Mouse (Mus musculus): ENCODE results near the gene Hoxa9. TPM values are rescaled to one million over a fixed set of nuclear protein-coding genes. Genes with fewer than 3 reads are reported as not detected.
A peak's percentile ranks its signal among the peaks of the same experiment; 100 is the strongest.

Gene Hoxa9
- polyA plus RNA-seq, 1 experiment from 2014 or later = not detected

- Histone ChIP-seq H3K27ac (no peak overlapping the region), H3K4me3 (no peak overlapping the region), H3K4me1 (peaks cover 12% of the 10 kb centered on the region), H3K4me2 (no peak overlapping the region), H3K27me3 (peaks cover 100% of the 10 kb centered on the region), H3K36me3 (ENCODE audit: poor library complexity, severe bottlenecking) (no peaks in the 10 kb centered on the region), H3K9ac (no peak overlapping the region), H3K9me3 (replicated peaks) (no peaks in the 10 kb centered on the region)
- 8% methylated on average over 3 of the region's 3 CpGs for WGBS
- ATAC-seq = no peak
Measured at GRCm38 (mm10) chr6:52215070-52215469, 15.8 kb downstream of the Hoxa9 start.

- no peaks in the 10 kb centered on the region for H3K9me3 ChIP-seq (replicated peaks)
- no peak for ATAC-seq
- H3K9ac ChIP-seq = no peak overlapping the region
- no peak overlapping the region for H3K27ac ChIP-seq
- WGBS = 7% methylated on average over 5 of the region's 5 CpGs
- peaks cover 100% of the 10 kb centered on the region for H3K27me3 ChIP-seq
- H3K36me3 ChIP-seq (ENCODE audit: poor library complexity, severe bottlenecking) = no peaks in the 10 kb centered on the region
- H3K4me1 ChIP-seq = peaks cover 12% of the 10 kb centered on the region
- no peak overlapping the region for H3K4me2 ChIP-seq
- no peak overlapping the region for H3K4me3 ChIP-seq
Measured at GRCm38 (mm10) chr6:52214271-52214670, 16.6 kb downstream of the Hoxa9 start.

GRCm38 (mm10) chr6:52213119-52213986, 17.5 kb downstream of the Hoxa9 start, which contains the start of the genes Hoxa3 and Gm28308:
Gene Hoxa3 (minus strand): TSS chr6:52213336.
Gene Gm28308 (minus strand): TSS chr6:52213339.
- Histone ChIP-seq H3K4me1 (peaks cover 17% of the 10 kb centered on the region), H3K36me3 (ENCODE audit: poor library complexity, severe bottlenecking) (no peaks in the 10 kb centered on the region), H3K9me3 (replicated peaks) (no peaks in the 10 kb centered on the region), H3K4me3 (no peak within 1 kb of the TSS), H3K27me3 (peaks cover 100% of the 10 kb centered on the region), H3K4me2 (no peak within 1 kb of the TSS), H3K27ac (no peak within 1 kb of the TSS), H3K9ac (no peak within 1 kb of the TSS)
- ATAC-seq = no peak
- 2% methylated on average over 38 of the region's 38 CpGs for WGBS

- Histone ChIP-seq H3K4me3 (no peak overlapping the region), H3K4me1 (peaks cover 17% of the 10 kb centered on the region), H3K9me3 (replicated peaks) (no peaks in the 10 kb centered on the region), H3K4me2 (no peak overlapping the region), H3K27ac (no peak overlapping the region), H3K9ac (no peak overlapping the region), H3K27me3 (peaks cover 100% of the 10 kb centered on the region), H3K36me3 (ENCODE audit: poor library complexity, severe bottlenecking) (no peaks in the 10 kb centered on the region)
- WGBS = under 1% methylated on average over 22 of the region's 22 CpGs
- ATAC-seq = no peak
Measured at GRCm38 (mm10) chr6:52212556-52213118, 18.3 kb downstream of the Hoxa9 start.

- 4% methylated on average over 13 of the region's 13 CpGs for WGBS
Measured at GRCm38 (mm10) chr6:52211961-52212360, 18.9 kb downstream of the Hoxa9 start.

GRCm38 (mm10) chr6:52211170-52211935, 19.5 kb downstream of the Hoxa9 start:
- Histone ChIP-seq H3K4me1 (0 out of 2 replicates have a peak, but pooled peaks cover 8% of the 10 kb centered on the region), H3K36me3 (ENCODE audit: poor library complexity, severe bottlenecking) (no peaks in the 10 kb centered on the region), H3K9me3 (replicated peaks) (no peaks in the 10 kb centered on the region), H3K27ac (no peak overlapping the region), H3K4me2 (no peak overlapping the region), H3K9ac (no peak overlapping the region), H3K27me3 (peaks cover 100% of the 10 kb centered on the region), H3K4me3 (no peak overlapping the region)
- ATAC-seq = peak; percentile 48
- WGBS = 1% methylated on average over 37 of the region's 37 CpGs

More at GRCm38 (mm10) chr6:52211961-52212360, 18.9 kb downstream of the Hoxa9 start:
- ATAC-seq = no peak
- Histone ChIP-seq H3K27me3 (peaks cover 100% of the 10 kb centered on the region), H3K36me3 (ENCODE audit: poor library complexity, severe bottlenecking) (no peaks in the 10 kb centered on the region), H3K4me2 (no peak overlapping the region), H3K4me1 (peaks cover 10% of the 10 kb centered on the region), H3K9ac (no peak overlapping the region), H3K27ac (no peak overlapping the region), H3K4me3 (no peak overlapping the region), H3K9me3 (replicated peaks) (no peaks in the 10 kb centered on the region)

- Histone ChIP-seq H3K9ac (no peak overlapping the region), H3K4me2 (no peak overlapping the region), H3K27me3 (peaks cover 100% of the 10 kb centered on the region), H3K27ac (no peak overlapping the region), H3K36me3 (ENCODE audit: poor library complexity, severe bottlenecking) (no peaks in the 10 kb centered on the region), H3K4me1 (0 out of 2 replicates have a peak, but pooled peaks cover 8% of the 10 kb centered on the region), H3K9me3 (replicated peaks) (no peaks in the 10 kb centered on the region), H3K4me3 (no peak overlapping the region)
- no peak for ATAC-seq
- WGBS = 5% methylated on average over 12 of the region's 12 CpGs
Measured at GRCm38 (mm10) chr6:52209685-52210046, 21.2 kb downstream of the Hoxa9 start.

GRCm38 (mm10) chr6:52208868-52209684, 21.8 kb downstream of the Hoxa9 start:
- ATAC-seq = no peak
- H3K27me3 ChIP-seq = peaks cover 100% of the 10 kb centered on the region
- no peak overlapping the region for H3K9ac ChIP-seq
- H3K4me1 ChIP-seq = peaks cover 13% of the 10 kb centered on the region
- no peaks in the 10 kb centered on the region for H3K36me3 ChIP-seq (ENCODE audit: poor library complexity, severe bottlenecking)
- no peak overlapping the region for H3K4me3 ChIP-seq
- no peaks in the 10 kb centered on the region for H3K9me3 ChIP-seq (replicated peaks)
- whole genome bisulfite sequencing = 3% methylated on average over 18 of the region's 18 CpGs
- no peak overlapping the region for H3K27ac ChIP-seq
- H3K4me2 ChIP-seq = 0 out of 2 replicates have a peak overlapping the region, but pooled peaks have one; percentile 13

GRCm38 (mm10) chr6:52208072-52208867, 22.6 kb downstream of the Hoxa9 start, which contains the start of gene Hoxa6:
Gene Hoxa6 (minus strand): TSS chr6:52208722.
- Histone ChIP-seq H3K4me1 (peaks cover 20% of the 10 kb centered on the region), H3K27ac (no peak within 1 kb of the TSS)
- no peak for ATAC-seq

GRCm38 (mm10) chr6:52207684-52207976, 23.3 kb downstream of the Hoxa9 start:
- Histone ChIP-seq H3K27ac (no peak overlapping the region), H3K9ac (no peak overlapping the region), H3K4me1 (peaks cover 18% of the 10 kb centered on the region), H3K36me3 (ENCODE audit: poor library complexity, severe bottlenecking) (no peaks in the 10 kb centered on the region), H3K27me3 (peaks cover 100% of the 10 kb centered on the region), H3K4me3 (no peak overlapping the region), H3K9me3 (replicated peaks) (no peaks in the 10 kb centered on the region), H3K4me2 (no peak overlapping the region)
- no peak for ATAC-seq

More at GRCm38 (mm10) chr6:52208072-52208867, 22.6 kb downstream of the Hoxa9 start, which contains the start of gene Hoxa6:
- Histone ChIP-seq H3K9ac (no peak within 1 kb of the TSS), H3K4me2 (0 out of 2 replicates have a peak within 1 kb of the TSS, but pooled peaks have one; percentile 13), H3K27me3 (peaks cover 100% of the 10 kb centered on the region), H3K36me3 (ENCODE audit: poor library complexity, severe bottlenecking) (no peaks in the 10 kb centered on the region), H3K9me3 (replicated peaks) (no peaks in the 10 kb centered on the region), H3K4me3 (no peak within 1 kb of the TSS)
- 1% methylated on average over 47 of the region's 47 CpGs for WGBS

Data from forebrain, embryonic 13.5 days (tissue).